Mouse (Mus musculus): ENCODE data around the gene Sh3bgrl.

DNA sequence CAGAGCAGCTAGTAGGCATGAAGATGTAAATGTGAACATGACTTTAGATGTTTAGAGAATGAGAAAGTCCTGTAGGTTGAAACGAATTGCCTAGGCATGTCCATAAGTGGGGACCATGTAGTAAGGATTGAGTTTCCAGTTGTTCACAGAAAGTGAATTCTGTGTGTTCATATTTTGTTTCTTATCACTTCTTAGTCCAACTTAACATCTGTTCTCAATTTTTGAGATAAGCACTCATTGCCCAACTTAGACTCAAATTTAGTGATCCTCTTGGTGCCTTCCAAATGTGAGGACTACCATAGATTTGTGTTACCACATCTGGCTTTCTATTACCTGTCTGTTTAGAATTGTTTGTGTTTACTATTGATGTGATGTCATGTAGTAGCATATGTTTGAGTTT is 3.3 kb downstream of the Sh3bgrl start:
- TF ChIP-seq BHLHE40 (IDR thresholded peaks at IDR 0.05; ENCODE audit: low read depth, low read length): no peak
- TF ChIP-seq POLR2A (IDR thresholded peaks at IDR 0.05; ENCODE audit: low read depth, low read length): no peak
- TF ChIP-seq HCFC1 (IDR thresholded peaks at IDR 0.05; ENCODE audit: low read depth, low read length): no peak
- no peak for TF ChIP-seq MAX (IDR thresholded peaks at IDR 0.05; ENCODE audit: low read length)

All from CH12.LX (cell line).